Mouse (Mus musculus): ENCODE data around the gene Ern2.

DNA sequence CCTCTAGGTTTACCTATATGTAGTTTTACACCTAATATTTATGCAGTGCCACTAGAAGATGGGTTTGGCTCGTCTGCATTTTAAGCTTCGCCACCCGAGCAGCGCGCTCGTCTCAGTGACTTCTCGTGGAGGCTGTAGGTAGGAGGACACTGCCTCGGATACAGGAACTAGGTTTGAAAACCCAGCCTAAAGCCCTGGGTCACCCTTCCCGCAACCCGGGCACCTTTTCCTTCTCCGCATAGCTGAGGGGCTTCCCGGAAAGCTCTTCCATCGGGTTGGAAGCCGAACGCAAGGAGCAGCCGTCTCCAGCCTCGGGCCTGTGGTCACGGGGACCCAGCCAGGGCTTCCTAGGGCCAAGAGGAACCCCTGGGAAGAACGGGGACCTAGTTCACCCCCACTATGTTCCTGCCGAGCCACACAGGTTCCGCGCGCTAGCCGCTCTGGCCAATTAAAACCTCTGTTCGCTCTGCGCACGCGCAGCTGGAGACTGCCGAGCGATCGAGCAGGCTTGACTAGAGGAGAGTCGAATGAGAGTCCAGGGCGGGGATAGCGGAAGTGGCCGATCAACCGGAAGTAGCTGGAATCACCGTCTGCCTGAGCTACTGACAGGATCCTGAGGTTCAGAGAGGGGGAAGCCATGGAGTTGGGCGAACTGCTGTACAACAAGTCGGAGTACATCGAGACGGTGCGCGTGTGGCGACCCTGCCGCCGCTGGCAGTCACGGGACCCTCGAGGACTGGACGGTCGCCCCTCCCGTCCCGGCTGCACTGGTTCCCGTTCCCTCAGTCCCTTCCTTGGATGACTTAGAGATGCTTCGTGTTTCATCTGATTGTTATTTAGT, 53.3 kb downstream of the Ern2 start, which contains the start of the genes Palb2 and Dctn5:
- peak; percentile 63 for TF ChIP-seq POLR2A (IDR thresholded peaks at IDR 0.05; ENCODE audit: low read depth, low read length)
- no peak for TF ChIP-seq CTCF (IDR thresholded peaks at IDR 0.05; ENCODE audit: extremely low read depth, insufficient read length, insufficient replicate concordance, low read depth, low read length)
